Mouse (Mus musculus) hindbrain, embryonic 16.5 days (tissue): ENCODE measurements at regions not wholly inside any gene's neighbourhood (a gene's known extent, or its start where the extent isn't known, plus 50 kb on each side); places are given as distances from the start of the nearest gene placed in this dataset.

Experiments
- microRNA-seq: library from miRNA; unstranded; fragments of <30 nt; microRNA quantifications from one replicate; pipeline ENCODE4, GENCODE M21; 2017

Small RNAs in the stretch of these regions (microRNA-seq; reads per million reads assigned to microRNA genes)
- 0.83 reads per million for gene Mir3089
